Mouse (Mus musculus) T-cell, adult 2 months (primary cell): ENCODE measurements around the gene Clrn2.
"Not testable (repeated sequence)": the region's sequence is repeated elsewhere in the genome, so short reads cannot be mapped to it uniquely, and the experiment has no call there.

ENCODE experiments used
- DNase-seq: peaks from one replicate; pipeline ENCODE4 v3.0.0; 2022; ENCODE audit warnings: low spot score

The Clrn2 gene

DNA sequence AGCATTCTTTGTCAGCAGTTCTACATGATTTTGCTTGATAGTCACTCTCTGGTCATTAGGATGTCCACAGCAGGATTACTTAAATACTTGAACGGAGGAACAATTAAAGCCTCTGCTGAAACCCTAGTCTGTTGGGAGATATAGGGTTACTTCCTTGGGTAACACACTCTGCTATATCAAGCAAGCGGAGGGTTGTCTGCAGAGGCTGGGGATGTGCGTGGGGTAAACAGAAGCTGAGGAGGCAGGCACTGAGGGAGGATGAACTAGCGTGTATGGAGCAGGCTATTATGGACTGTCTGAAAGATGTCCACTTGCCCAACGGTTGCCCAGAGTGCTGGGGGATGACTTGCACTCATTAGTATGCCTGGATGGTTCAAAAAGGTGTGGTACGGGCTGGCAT is at the start of gene Clrn2:
Clrn2 (plus strand) TSS at position 301 of the 400 bp plus-strand sequence.
- DNase-seq, result no peak

DNA sequence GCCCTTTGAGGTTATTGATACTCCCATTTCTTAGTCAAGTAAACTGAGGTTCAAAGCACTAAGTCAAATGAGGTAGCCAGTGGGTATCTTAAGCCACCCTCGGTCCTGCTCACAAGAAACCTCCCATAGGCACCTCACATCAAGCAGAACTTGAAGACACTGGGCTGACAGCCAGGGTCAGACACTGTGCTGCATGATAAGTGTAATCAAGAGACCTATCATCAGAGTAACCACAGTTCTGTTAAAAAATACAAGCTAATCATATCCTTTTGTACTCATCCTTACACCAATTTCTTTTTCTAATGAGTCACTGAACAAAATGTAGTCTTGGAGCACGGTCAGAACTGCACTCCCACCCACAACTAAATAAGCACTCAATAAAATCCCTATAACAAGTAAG is 47.4 kb upstream of the Clrn2 start:
- DNase-seq, result no peak

DNA sequence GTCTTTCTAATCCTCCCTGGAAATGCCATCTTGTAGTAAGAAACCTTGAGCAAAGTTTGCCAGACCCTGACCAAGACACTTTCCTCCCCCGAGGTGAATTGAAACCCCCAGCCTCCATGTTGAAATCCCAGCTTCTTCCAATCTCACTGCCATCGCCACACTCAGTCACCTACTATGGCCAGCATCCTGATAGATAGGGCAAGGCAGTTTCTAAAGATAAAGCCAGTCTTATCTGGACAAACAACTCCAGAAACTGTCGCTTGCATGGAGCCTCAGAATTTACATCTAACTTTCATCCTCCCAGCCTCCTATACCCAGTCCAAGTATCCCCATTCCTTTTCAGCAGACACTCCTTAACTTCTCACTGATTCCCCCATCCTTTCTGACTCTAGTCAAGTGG is 37.1 kb upstream of the Clrn2 start:
- DNase-seq, result no peak

DNA sequence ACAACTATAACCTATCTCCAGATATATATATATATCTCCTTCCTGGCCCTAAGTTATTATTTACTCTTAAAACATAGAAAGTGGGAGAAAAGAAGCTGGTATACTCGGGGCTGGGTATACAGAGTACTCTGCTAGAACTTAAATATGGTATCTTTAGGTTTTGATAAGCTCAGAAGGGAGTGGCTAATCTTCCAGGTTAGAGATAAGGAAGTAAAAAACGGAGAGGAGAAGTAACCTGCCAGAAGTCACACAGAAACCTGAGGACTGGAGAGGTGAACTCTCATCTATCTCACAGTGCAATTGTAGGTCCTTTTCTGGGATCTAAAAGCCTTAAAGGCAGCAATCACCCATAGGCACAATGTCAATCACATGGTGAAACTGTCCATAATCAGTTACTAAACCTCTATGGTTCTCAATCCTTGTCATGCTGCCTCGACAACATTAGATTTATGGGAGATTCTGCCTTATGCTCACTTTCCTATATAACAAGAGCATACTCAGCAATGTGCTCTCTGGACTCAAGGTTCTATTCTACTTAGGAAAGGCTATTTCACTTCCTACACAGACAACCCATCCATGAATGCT is 35.6 kb upstream of the Clrn2 start:
- DNase-seq, result no peak

DNA sequence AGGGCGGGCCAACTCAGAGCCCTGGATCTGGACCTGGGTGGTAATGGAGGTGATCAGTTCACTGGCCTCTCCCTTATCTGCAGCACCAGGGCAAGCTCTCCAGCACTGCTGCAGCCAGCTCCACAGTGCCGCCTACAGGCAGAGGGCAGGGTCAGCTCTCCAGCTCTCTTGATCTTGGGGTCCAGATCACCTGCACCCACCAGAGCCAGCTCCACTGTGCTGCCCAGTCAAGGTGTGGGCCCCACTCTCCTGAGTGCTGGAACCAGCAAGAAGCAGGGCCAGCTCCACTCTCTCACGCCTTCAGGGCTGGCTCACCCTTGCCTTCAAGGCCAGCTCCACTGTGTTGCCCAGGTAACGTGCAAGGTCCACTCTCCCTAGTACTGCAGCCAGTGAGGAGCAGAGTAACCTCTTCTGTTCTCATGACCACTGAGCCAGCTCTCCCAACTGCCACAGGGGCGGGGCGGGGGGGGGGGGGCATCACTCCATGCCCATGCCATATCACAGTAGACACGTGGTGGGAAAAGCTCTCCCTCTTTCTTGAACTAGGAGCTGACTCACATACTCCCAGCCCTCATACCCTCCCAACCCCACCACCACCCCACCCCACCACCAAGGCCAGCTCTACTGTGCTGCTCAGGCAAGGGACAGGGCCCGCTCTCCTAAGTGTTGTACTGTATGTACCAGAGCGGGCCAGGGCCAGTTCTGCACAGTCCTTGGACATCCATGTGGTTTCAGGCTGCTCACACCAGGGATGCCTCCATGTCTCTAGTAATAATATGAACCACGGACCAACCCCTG is 33.5 kb upstream of the Clrn2 start:
- DNase-seq, result no peak

DNA sequence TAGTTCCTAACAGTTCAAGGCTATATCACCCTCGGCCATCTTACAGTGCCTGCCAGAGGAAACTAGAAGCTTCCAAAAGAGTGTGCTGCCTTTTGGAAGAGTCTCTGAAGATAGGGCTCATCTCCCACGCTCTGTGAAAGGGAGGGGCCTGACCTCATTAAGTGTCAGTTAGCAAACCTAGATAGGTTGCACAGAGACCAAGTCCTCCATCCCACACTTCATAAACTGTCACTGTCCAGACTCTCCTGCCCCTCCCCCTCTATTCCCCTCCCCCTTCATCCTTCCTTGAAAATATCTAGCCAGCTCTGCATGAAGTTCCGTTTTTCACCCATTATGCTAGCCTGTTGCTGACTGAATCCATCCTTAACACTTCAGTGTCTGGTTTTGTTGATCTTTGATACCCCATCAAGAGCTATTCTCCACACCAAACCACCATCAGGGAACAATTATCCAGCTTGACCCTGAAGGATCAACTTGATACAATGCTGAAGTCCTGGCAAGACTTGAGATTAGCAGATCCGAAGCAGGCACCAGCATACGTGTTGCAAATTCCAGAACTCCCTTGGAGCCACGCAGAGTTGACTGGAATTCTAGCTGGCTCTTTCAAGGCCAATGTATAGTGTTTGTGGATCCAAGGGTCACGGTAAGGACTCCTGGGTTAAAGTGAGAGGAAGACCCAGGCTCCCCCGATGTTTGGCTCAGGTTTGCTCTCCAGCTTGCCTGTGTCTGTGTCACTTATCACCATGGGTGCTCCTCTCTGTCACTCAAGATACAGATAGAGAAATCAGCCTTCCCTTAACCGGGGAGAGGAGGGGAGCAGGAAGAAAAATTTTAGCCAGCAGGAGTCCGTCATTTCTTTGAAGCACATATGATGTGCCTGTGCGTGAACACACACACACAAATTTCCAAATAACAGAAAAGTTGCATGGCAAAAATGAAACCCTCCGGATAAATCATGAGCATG is 31.4 kb upstream of the Clrn2 start:
- DNase-seq, result no peak

DNA sequence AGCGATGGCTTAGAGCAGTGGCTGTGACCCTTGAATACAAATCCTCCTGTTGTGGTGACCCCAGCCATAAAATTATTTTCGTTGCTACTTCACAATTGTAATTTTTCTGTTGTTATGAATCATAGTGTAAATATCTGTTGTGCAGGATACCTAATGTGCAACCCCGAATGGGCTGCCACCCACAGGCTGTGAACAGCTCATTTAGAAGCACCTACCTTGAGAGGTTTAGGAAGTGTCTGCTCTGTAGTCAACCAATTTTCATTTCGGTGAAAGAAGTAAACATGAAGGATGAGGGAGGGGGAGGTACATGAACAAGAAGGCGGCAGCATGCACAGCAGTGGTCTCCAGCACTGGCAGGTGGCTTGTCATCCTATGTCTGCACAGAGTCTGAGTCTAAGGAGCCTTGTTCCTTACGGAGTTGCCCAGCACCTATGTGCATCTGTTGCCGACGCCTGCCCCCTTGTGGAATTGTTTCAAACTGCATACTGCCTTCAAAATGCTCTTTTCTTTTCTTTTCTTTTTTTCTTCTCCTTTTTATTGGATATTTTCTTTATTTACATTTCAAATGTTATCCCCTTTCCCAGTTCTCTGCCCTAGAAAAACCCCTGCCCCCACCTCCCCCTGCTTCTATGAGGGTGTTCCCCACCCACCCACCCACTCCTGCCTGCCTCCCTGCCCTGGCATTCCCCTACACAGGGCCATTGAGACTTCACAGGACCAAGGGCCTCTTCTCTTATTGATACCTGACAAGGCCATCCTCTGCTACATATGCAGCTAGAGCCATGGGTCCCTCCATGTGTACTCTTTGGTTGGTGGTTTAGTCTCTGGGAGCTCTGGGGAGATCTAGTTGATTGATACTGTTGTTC is 29.3 kb upstream of the Clrn2 start:
- no peak for DNase-seq

DNA sequence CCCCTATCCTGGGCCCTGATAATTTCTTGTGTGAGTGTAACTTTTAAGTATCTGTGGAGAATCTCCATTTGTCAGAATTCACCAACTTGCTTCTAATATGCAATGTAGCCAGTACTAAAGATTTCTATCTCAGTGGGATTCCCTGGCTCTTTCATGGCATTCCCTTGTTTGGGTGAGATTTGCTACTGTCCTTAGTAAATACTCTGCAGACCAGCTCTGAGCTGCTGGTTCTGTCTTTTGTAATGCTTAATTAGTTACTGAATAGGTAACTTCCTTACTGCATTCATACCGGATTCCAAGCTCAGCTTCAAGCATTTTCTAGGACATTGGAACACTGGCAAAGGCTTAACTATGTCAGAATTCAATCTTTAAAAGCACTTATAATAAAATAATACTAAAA is 27.8 kb upstream of the Clrn2 start:
- DNase-seq, result not testable (repeated sequence)

DNA sequence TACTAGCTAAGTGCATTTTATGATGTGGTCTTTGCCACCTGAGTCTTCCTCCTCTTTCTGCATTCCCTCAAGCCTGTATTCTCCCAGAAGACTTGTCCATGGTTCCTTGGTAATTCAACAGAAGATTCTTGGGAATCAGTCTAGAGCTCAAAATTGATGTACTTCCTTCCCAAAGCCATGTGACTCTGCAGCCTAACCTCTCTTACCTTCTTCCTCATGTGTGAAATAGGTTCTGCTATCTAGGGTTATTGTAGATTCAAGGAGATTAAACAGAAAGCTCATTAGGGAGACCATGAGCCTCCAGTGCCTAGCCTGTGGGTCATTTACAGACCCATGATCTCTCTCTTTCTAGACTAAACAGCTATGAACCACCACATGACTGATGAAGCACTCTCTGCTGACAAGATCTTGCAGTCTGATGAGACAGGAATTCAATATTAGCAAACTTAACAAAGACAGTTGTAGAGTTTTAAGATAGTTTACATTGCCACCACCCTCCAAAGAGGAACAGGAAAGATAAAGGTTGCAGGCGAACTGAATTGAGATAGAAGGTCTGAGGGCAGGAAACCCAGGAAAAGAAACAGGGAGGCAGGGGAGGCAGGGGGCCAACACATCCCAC is 27.0 kb upstream of the Clrn2 start:
- no peak for DNase-seq

DNA sequence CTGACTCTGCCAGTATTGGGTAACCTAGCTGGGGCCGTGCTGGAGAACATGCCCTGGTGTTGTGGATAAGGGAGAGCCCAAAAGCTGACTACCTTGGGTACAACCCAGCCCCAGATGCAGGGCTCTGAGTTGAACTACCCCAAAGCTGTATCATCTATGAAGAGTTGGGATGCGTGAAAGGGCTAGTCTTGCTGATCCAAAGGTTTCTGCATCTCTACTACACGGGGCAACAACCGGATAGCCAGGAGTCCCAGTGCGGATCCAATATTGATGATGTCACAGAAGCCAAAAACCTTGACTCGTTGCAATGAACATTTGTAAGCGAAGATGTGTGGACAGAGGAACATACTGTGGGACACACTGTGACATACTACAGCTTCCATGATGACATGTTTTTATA is 25.7 kb upstream of the Clrn2 start:
- DNase-seq, result no peak

DNA sequence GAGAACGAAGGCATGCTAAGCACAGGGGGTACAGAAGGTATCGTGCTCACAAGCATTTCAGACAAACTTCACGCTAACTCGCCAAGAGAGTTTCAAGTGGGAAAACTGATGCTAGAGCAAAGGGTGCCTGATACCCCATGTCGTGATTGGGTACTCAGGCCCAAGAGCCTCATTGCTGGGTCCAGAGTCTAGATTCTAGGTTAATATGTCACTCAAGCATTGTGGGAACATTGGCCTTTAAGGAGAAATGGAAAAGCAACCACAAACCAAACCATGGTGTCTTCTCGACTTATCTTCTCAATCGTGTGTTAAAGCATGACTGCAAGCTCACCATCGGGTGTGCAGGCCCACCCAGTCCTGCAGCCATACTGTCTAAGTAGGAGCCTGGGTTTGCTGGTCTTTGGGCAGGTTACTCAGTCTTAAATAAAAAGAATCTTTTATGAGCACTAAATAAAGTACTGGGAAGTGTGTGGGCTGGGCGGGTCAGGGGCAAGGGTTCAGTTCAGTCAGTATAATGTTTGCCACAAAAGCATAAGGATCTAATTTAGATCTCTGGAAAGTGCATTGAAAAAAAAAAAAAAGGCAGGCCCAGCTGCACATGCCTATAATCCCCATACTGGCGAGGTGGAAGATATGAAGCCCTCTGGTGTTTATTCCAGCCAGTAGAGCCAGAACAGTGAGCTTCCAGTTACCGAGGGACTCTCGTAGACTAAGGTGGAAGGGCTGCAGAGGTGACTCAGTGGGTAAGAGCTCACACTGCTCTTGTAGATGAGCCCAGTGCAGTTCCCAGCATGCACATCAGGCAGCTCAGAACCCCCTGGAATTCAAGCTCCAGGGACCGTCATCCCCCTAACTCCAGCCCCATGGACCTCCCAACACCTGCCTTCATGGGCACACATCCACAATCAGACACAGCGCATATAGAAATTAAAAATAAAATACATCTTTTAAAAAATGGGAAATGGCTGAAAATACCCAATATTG is 17.3 kb upstream of the Clrn2 start:
- no peak for DNase-seq

DNA sequence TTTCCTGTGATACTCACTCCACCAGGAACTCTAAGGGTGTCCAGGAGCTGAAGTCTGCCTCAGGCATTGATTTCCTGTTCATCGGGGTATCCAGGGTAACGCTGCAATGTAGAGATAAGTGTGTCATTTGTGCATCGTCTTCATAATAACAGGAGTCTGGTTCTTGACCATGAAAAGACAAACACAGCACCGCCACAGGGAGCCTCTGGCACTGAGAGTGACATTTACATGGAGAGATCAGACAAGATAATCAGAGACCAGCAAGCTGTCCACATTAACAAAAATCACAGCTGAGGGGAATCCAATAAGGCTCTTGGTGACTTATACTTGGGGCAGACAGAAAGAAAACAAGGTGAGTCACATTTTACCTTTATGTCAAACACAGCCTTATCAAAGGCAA is 15.7 kb upstream of the Clrn2 start:
- DNase-seq, result no peak

DNA sequence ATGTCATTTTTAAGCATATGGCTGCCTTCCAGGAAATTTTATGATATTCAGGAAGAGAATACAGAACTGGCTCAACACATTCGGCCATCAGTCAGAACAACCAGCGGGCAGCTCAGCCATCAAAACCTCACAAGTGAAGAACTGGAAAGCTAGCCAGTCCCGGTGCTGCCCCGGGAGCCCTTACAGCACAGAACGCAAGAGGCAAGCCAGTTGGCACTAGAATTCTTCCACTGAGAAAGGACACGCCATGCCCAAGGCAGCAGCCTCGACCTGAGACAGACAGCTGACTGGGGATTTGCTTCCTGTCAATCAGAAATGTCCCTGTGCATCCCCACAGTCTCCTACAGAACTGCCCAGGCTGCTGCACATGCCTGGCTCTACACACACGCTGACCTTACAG is 15.2 kb upstream of the Clrn2 start:
- no peak for DNase-seq

DNA sequence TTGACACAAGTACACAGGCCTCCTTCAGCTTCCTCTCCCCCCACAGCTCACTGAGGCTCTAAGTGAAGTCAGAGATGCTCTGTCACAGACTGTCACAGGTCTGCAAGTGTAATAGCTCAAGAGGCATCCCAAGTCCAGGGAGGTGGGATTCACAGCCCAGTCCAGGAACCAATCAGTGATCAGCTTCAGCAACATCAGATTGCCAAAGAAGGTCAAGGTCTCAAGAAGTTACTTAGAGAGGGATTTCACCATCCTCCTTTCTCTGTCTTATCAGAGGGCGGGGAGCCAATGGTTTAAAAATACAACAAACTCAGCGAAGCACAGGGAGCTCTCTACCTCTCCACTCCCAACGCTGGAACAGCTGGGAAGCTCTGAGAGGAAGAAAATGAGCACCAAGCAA is 12.4 kb upstream of the Clrn2 start:
- DNase-seq, result no peak

DNA sequence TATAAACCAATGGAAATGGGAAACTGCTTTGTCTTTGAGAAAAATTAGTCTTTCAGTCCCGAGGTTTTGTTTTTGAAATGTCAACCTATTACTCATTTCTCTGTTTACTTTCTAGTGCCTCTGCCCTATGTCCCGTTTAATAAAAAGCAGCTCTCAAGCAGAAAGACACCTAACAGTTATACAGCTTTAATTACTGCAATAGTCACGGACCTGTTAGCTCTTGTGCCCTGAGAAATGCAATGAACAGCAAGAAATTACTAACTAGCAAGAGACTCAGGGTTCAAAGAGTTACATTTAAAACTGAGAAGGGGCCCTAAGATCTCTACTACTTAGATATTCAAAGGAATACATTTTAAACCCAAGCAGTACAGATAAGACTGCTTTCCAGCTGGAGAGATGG is 11.8 kb upstream of the Clrn2 start:
- no peak for DNase-seq

DNA sequence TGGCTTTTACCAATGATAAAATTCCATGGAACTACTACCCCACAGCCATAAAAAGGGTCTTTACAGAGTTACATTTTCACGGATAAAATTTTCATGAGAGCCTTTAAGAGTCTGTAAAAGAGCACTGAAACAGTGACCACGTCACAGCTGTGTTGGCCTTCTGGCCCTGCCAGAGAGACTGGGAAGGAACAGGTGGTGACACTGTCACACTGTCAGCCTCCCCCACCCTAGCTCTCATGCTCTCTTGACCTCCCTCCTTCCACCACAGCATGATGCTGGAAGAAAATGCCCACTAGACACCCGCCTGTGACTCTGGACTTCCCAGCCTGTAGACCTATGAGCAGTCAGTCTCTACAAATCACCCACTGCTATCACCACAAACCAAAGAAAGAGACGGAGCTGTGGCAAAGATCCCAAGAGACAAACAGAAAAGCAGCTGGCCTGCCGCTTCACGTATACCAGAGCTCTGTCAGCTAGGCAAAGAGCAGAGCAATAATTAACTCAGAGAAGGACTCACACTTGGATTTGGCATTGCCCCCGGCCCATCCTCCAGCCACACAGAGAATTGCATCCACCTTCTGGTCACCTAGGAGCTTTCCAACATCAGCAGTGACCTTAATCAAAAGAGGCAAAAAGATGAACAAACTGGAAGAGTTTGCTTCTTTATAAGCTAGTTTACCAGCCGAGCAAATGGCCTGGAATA is 9.3 kb upstream of the Clrn2 start:
- no peak for DNase-seq

DNA sequence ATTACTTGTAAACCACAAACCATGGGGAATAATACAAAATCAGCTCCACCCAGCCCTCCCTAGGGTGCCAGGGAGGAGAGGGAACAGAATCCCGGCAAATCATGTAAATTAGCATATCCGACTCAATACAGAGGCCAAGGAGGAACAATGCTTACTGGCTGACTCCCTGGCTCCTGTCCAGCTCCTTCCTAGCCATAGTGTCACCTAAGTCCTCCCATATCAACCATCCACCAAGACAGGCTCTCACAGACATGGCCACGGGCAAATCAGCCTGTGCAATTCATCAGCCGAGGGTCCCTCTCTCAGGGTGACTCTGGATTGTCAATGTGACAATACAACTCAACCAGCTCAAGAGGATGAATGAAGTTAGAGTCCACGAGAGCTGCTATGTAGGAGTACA is 4.9 kb upstream of the Clrn2 start:
- no peak for DNase-seq

DNA sequence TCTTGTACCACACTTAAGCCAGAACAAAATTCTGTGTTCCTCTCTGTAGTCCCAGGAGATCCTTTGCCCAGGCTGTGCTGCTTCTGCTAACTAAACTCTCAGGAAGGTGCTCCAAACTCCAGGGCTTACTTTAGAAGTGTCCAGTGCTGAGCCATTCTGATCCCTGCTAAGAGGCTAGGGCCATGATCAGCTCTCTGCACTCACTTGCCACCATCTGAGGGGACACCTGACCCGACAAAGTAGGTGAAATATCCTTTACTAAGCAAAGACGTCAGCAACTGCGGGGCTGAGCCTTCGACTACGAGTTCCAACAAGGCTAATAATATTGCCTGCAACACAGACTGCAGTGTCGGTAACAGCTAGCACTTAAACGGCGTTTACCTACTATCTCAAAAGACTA is 4.3 kb upstream of the Clrn2 start:
- DNase-seq, result no peak
